Mouse (Mus musculus) small intestine, adult 2 months (tissue): ENCODE results near the gene Nuf2.

Experiments used
- CTCF ChIP-seq: fragments of 200-500 bp; IDR thresholded peaks from 2 replicates; pipeline ENCODE4 v1.5.1; 2012; ENCODE audit warnings: low read depth, mild to moderate bottlenecking, control low read depth, inconsistent platforms, low read length, moderate library complexity, mixed read lengths; ENCODE audit not compliant: insufficient replicate concordance, insufficient read length; ENCODE audit errors: extremely low read depth
- POLR2A ChIP-seq: fragments of 200-500 bp; IDR thresholded peaks from 2 replicates; pipeline ENCODE4 v1.6.1; 2012; ENCODE audit warnings: low read depth, mild to moderate bottlenecking, control low read depth, inconsistent platforms, low read length, moderate library complexity

DNA sequence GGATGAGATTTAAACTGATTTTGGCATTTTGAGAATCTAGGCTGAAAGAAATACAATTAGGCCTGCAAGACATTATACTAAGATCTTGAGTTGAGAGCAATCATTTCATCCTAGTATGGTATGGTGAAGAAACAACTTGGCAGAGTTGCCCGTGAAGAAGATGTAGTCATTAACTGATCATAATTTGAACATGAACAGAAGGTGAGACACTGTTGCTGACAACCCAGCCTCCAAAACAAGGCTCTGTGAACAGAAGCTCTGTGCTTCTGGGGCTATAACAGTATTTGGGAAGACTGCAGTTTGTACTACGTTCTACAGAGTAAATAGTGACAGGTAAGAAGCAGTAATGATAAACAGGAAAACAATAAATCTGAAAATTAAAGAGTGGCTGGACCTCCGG lies 28.4 kb downstream of the Nuf2 start:
- no peak for TF ChIP-seq CTCF
- TF ChIP-seq POLR2A: no peak
